Mouse (Mus musculus): ENCODE measurements around the gene Afg1l. TPM values are rescaled to one million over a fixed set of nuclear protein-coding genes. Genes with fewer than 3 reads are reported as not detected.
A peak's percentile ranks its signal among the peaks of the same experiment; 100 is the strongest.

The Afg1l gene
- polyA plus RNA-seq, 1 experiment from 2014 or later = 8.3 TPM

DNA sequence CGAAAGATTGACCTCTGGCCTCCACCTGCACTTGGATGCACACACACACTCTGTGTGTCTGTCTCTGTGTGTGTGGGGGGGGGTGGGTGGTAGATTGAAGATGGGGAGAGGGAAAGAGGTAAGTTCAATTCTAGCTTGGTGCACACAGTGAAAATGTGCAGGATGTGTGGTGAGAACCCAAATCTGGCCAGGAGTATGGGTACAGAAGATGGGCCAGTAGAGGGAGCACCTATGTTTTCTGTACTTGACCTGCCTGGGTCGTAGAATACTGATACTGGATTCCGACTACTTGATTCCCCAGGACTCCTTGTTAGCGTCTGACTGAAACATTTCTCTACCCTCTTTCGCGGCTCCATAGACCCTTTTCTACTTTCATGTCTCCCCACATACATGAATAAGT lies 31.8 kb upstream of the Afg1l start:
- whole genome bisulfite sequencing = 87% methylated on average over 6 of the region's 6 CpGs

DNA sequence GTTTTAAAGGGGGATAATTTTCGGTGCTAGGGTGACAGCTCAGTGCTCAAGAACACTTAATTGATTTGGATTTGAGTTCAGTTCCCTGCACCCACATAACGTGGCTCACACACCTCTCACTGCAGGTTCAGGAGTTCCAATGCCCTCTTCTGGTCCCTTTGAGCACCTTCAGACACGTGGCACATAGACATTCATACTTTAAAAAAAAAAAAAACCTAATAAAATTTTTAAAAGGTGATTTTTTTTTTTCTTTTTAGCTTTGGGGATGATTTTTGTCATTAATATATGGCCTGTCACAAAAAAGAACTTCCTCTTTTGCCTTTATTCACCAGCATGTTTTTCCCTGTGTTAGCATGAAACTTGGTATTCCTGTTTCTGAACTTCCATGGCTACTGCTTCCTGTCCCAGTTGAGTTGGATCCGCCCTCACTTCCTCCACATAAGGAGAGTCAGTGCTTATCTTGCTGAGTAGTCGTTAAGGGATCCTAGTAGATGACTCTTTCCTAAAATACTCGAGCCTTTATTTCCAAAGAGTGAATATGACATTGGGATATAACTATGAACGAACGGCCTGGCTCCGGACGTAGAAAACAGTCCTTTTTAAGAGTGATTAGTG lies 25.8 kb upstream of the Afg1l start:
- Histone ChIP-seq H3K4me1 (replicated peaks; ENCODE audit: control insufficient read depth, insufficient read depth, low read length) (peaks cover 3% of the 10 kb centered on the region; the same call in 1 of the 2 replicates), H3K27me3 (replicated peaks; ENCODE audit: control insufficient read depth, insufficient read depth, low read length) (no peaks in the 10 kb centered on the region), H3K4me2 (ENCODE audit: low read length) (no peak overlapping the region), H3K4me3 (ENCODE audit: low read depth, low read length) (no peak overlapping the region), H3K9me3 (ENCODE audit: control insufficient read depth, low read length) (no peaks in the 10 kb centered on the region), H3K36me3 (ENCODE audit: control insufficient read depth, insufficient read depth, low read length) (peaks cover 21% of the 10 kb centered on the region), H3K27ac (ENCODE audit: low read depth) (no peak overlapping the region), H3K9ac (ENCODE audit: low read length) (no peak overlapping the region)
- 86% methylated on average over 10 of the region's 10 CpGs for WGBS
- ATAC-seq (replicated peaks; ENCODE audit: low FRiP score, low TSS enrichment, low read depth) = no peak
- no peak for DNase-seq (ENCODE audit: low spot score)

More for the DNA sequence above, 31.8 kb upstream of the Afg1l start:
- Histone ChIP-seq H3K4me2 (ENCODE audit: low read length) (no peak overlapping the region), H3K4me1 (replicated peaks; ENCODE audit: control insufficient read depth, insufficient read depth, low read length) (peaks cover 2% of the 10 kb centered on the region; the same call in 1 of the 2 replicates), H3K27me3 (replicated peaks; ENCODE audit: control insufficient read depth, insufficient read depth, low read length) (no peaks in the 10 kb centered on the region), H3K36me3 (ENCODE audit: control insufficient read depth, insufficient read depth, low read length) (peaks cover 25% of the 10 kb centered on the region), H3K27ac (ENCODE audit: low read depth) (no peak overlapping the region), H3K9me3 (ENCODE audit: control insufficient read depth, low read length) (no peaks in the 10 kb centered on the region), H3K4me3 (ENCODE audit: low read depth, low read length) (no peak overlapping the region), H3K9ac (ENCODE audit: low read length) (no peak overlapping the region)
- DNase-seq (ENCODE audit: low spot score) (no peak), ATAC-seq (replicated peaks; ENCODE audit: low FRiP score, low TSS enrichment, low read depth) (no peak)

DNA sequence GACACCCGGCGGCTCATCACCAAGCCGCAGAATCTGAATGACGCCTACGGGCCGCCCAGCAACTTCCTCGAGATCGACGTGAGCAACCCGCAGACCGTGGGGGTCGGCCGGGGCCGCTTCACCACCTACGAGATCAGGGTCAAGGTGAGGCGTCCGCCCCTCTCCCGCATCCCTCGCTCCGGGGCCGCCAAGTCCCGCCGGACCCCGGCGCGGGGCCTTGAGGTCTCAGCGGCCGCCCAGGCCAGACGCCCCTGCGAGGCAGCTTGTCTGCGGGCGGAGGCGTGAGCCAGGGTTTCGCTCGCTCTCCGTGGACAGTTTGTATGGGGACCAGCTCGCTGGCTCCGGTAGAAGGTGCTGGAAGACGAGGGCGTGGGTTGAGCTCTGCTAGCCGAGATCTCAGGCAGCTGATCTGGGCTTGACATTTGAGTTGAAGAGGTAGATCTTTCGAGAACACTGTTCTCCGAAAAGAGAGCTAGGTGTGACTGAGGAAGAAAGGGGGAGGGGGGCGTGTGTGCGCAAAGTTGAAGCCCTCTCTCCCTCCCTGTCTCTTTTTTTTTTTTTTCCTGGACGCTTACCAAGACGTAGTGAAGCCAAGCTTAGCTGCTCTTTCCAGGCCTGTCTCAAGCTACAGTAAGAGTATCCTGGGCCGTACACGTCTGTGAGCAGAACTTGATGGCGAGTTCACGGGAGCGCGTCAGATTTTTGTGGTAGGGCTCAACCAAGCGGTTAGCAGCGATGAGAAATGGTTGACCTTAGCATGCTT lies 24.2 kb upstream of the Afg1l start:
- Histone ChIP-seq H3K27ac (ENCODE audit: low read depth) (peak overlapping the region; percentile 96), H3K4me1 (replicated peaks; ENCODE audit: control insufficient read depth, insufficient read depth, low read length) (peaks cover 3% of the 10 kb centered on the region; the same call in 1 of the 2 replicates), H3K9me3 (ENCODE audit: control insufficient read depth, low read length) (0 out of 2 replicates have a peak, but pooled peaks cover 2% of the 10 kb centered on the region), H3K36me3 (ENCODE audit: control insufficient read depth, insufficient read depth, low read length) (peaks cover 10% of the 10 kb centered on the region; the same call in 1 of the 2 replicates), H3K9ac (ENCODE audit: low read length) (peak overlapping the region; percentile 85), H3K4me3 (ENCODE audit: low read depth, low read length) (peak overlapping the region; percentile 71), H3K4me2 (ENCODE audit: low read length) (peak overlapping the region; percentile 82), H3K27me3 (replicated peaks; ENCODE audit: control insufficient read depth, insufficient read depth, low read length) (no peaks in the 10 kb centered on the region)
- DNase-seq (ENCODE audit: low spot score) = peak; percentile 95
- peak; percentile 45 for ATAC-seq (replicated peaks; ENCODE audit: low FRiP score, low TSS enrichment, low read depth)
- WGBS = under 1% methylated on average over 51 of the region's 55 CpGs

DNA sequence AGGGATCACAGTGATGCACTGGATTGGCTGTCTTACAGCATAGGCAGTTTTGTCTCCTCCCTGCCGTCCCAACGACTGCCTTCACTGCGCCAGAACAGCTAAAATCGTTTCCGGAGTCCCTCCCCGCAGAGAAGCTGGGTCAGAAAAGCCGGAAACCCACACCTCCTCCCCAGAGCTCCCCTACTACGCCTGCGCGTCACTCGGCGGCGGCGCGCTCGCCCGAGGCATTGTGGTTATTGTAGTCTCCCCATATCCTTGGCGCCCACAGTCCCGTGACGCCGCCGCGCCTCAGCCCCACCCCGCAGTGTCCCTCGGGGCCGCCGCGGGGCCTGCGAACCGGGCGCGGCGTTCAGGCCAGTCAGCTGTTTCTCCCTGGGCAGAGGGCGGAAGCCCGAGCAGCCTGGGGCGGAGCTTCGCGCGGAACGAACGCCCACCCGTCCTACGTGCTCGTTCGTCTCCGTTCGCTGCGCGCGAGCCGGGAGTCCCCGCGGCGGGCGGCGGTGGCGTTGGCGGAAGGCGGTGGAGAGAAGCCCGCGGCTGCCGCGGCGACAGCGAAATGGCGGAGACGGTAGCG lies 23.5 kb upstream of the Afg1l start, which contains the start of gene Snx3:
Gene Snx3 (plus strand): TSS at position 256 of the 574 bp plus-strand sequence.
- Histone ChIP-seq H3K9me3 (ENCODE audit: control insufficient read depth, low read length) (0 out of 2 replicates have a peak, but pooled peaks cover 2% of the 10 kb centered on the region), H3K4me2 (ENCODE audit: low read length) (peak within 1 kb of the TSS; percentile 82), H3K9ac (ENCODE audit: low read length) (peak within 1 kb of the TSS; percentile 85), H3K36me3 (ENCODE audit: control insufficient read depth, insufficient read depth, low read length) (peaks cover 8% of the 10 kb centered on the region; the same call in 1 of the 2 replicates), H3K4me1 (replicated peaks; ENCODE audit: control insufficient read depth, insufficient read depth, low read length) (peaks cover 3% of the 10 kb centered on the region; the same call in 1 of the 2 replicates), H3K27me3 (replicated peaks; ENCODE audit: control insufficient read depth, insufficient read depth, low read length) (no peaks in the 10 kb centered on the region), H3K4me3 (ENCODE audit: low read depth, low read length) (peak within 1 kb of the TSS; percentile 71), H3K27ac (ENCODE audit: low read depth) (peak within 1 kb of the TSS; percentile 96)
- no peak for DNase-seq (ENCODE audit: low spot score)
- peak; percentile 97 for ATAC-seq (replicated peaks; ENCODE audit: low FRiP score, low TSS enrichment, low read depth)
- under 1% methylated on average over 68 of the region's 68 CpGs for WGBS

DNA sequence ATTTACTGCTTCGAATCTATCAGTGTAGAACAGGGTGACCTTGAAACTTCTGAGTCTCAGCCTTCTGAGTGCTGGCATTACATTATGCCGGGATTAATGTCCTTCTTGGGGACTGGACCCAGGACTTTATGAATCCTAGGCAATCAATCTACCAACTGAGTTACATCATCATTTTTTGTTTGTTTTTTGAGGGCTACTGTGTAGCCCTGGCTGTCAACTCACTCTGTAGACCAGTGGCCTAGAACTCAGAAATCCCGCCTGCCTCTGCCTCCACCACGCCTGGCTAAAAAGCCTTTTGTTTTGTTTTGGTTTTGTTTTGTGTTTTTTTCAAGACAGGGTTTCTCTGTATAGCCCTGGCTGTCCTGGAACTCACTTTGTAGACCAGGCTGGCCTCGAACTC lies 22.8 kb upstream of the Afg1l start:
- Histone ChIP-seq H3K9me3 (ENCODE audit: control insufficient read depth, low read length) (0 out of 2 replicates have a peak, but pooled peaks cover 2% of the 10 kb centered on the region), H3K4me2 (ENCODE audit: low read length) (peak overlapping the region; percentile 82), H3K27me3 (replicated peaks; ENCODE audit: control insufficient read depth, insufficient read depth, low read length) (no peaks in the 10 kb centered on the region), H3K27ac (ENCODE audit: low read depth) (peak overlapping the region; percentile 96), H3K36me3 (ENCODE audit: control insufficient read depth, insufficient read depth, low read length) (peaks cover 8% of the 10 kb centered on the region; the same call in 1 of the 2 replicates), H3K4me3 (ENCODE audit: low read depth, low read length) (peak overlapping the region; percentile 71; the same call in 1 of the 2 replicates), H3K9ac (ENCODE audit: low read length) (no peak overlapping the region), H3K4me1 (replicated peaks; ENCODE audit: control insufficient read depth, insufficient read depth, low read length) (peaks cover 3% of the 10 kb centered on the region; the same call in 1 of the 2 replicates)
- ATAC-seq (replicated peaks; ENCODE audit: low FRiP score, low TSS enrichment, low read depth) = peak; percentile 3; the same call in 1 of the 2 replicates
- WGBS = 86% methylated on average over 5 of the region's 5 CpGs
- no peak for DNase-seq (ENCODE audit: low spot score)

DNA sequence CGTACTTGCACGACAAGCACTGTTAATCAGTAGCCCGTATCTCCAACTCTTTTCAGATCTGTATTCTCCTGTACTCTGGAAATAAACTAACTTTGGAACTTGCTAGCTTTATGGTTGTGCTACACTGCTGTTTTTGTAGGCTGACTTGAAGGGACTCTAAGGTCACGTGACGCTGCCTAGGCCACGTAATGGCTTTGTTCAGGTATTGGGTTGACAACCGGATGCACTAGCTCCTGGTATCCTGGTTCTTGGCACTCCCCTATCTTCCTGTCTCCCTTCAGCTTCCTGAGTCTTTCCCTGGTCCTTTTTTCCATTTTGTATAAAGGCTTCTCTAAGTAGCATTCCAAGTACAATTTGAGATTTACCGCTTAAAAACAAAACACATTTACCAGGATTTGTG lies 22.2 kb upstream of the Afg1l start:
- Histone ChIP-seq H3K9me3 (ENCODE audit: control insufficient read depth, low read length) (0 out of 2 replicates have a peak, but pooled peaks cover 2% of the 10 kb centered on the region), H3K4me2 (ENCODE audit: low read length) (no peak overlapping the region), H3K4me3 (ENCODE audit: low read depth, low read length) (no peak overlapping the region), H3K4me1 (replicated peaks; ENCODE audit: control insufficient read depth, insufficient read depth, low read length) (peaks cover 3% of the 10 kb centered on the region; the same call in 1 of the 2 replicates), H3K36me3 (ENCODE audit: control insufficient read depth, insufficient read depth, low read length) (peaks cover 8% of the 10 kb centered on the region; the same call in 1 of the 2 replicates), H3K9ac (ENCODE audit: low read length) (no peak overlapping the region), H3K27ac (ENCODE audit: low read depth) (peak overlapping the region; percentile 96), H3K27me3 (replicated peaks; ENCODE audit: control insufficient read depth, insufficient read depth, low read length) (no peaks in the 10 kb centered on the region)
- DNase-seq (ENCODE audit: low spot score) (no peak), ATAC-seq (replicated peaks; ENCODE audit: low FRiP score, low TSS enrichment, low read depth) (no peak)
- 90% methylated on average over 8 of the region's 8 CpGs for WGBS

DNA sequence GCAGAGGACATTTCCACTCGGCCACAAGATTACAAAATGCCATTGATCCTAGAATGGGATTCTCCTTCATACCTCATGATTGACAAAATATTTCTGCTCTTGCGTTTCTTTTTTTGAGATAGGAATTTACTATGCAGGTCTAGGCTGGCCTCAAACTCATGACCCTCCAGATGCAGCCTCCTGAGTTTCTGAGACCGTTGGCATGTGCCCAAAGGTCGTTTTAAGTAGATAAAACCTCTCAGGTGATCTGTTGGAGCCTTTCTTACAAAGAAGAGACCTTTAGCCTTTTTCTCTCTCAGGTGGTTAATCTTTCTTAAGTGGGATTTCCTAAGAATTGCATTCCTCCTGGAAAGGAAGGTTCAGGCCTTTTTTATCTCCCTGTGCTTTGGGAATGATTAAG lies 14.6 kb upstream of the Afg1l start:
- no peak for ATAC-seq (replicated peaks; ENCODE audit: low FRiP score, low TSS enrichment, low read depth)
- H3K4me1 ChIP-seq (replicated peaks; ENCODE audit: control insufficient read depth, insufficient read depth, low read length) = no peaks in the 10 kb centered on the region
- no peaks in the 10 kb centered on the region for H3K36me3 ChIP-seq (ENCODE audit: control insufficient read depth, insufficient read depth, low read length)
- no peak overlapping the region for H3K4me3 ChIP-seq (ENCODE audit: low read depth, low read length)
- no peak overlapping the region for H3K9ac ChIP-seq (ENCODE audit: low read length)
- no peak overlapping the region for H3K4me2 ChIP-seq (ENCODE audit: low read length)
- H3K9me3 ChIP-seq (ENCODE audit: control insufficient read depth, low read length) = no peaks in the 10 kb centered on the region
- no peak for DNase-seq (ENCODE audit: low spot score)
- peak overlapping the region; percentile 24 for H3K27ac ChIP-seq (ENCODE audit: low read depth)
- 44% methylated on average over 4 of the region's 4 CpGs for WGBS
- H3K27me3 ChIP-seq (replicated peaks; ENCODE audit: control insufficient read depth, insufficient read depth, low read length) = no peaks in the 10 kb centered on the region

DNA sequence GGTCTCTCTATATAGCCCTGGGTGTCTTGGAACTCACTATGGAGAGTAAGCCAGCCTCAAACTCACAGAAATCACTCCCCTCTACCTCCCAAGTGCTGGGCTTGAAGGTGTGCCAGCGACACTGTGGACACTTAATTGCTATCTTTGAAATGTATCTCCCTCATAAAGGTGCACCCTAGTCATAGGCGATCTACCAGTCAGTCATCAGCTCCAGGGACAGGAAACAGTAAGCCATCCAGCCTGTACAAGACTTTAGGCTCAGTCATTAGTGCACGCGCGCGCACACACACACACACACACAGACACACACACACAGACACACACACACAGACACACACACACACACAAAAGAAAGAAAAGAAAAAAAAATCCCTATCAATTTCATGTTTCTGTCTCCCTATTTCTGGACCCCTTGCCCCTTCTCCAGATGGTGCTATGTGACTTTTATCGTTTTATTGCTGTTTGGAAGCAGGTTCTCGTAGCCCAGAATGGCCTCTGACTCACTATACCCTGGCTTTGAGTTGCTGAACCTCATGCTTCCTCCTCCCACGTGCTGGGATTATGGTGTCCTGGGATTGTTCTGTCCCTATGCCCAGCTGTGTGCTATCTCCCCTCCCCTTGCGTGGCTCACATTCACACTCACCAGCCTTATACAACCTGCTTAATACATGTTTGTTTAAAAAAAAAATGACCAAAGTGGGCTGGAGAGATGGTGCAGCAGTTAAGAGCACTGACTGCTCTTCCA lies 13.8 kb upstream of the Afg1l start:
- no peak overlapping the region for H3K27ac ChIP-seq (ENCODE audit: low read depth)
- 68% methylated on average over 10 of the region's 10 CpGs for WGBS
- H3K4me2 ChIP-seq (ENCODE audit: low read length) = no peak overlapping the region
- no peak for DNase-seq (ENCODE audit: low spot score)
- H3K9me3 ChIP-seq (ENCODE audit: control insufficient read depth, low read length) = no peaks in the 10 kb centered on the region
- no peak overlapping the region for H3K4me3 ChIP-seq (ENCODE audit: low read depth, low read length)
- no peaks in the 10 kb centered on the region for H3K27me3 ChIP-seq (replicated peaks; ENCODE audit: control insufficient read depth, insufficient read depth, low read length)
- H3K9ac ChIP-seq (ENCODE audit: low read length) = no peak overlapping the region
- peak; percentile 76 for ATAC-seq (replicated peaks; ENCODE audit: low FRiP score, low TSS enrichment, low read depth)
- no peaks in the 10 kb centered on the region for H3K36me3 ChIP-seq (ENCODE audit: control insufficient read depth, insufficient read depth, low read length)
- no peaks in the 10 kb centered on the region for H3K4me1 ChIP-seq (replicated peaks; ENCODE audit: control insufficient read depth, insufficient read depth, low read length)

Data from intestine, embryonic 14.5 days (tissue).